Mouse (Mus musculus) cerebellum, postnatal 25 days (tissue): ENCODE data around the gene Eef1akmt4.
A peak's percentile ranks its signal among the peaks of the same experiment; 100 is the strongest.

ENCODE experiments used
- DNase-seq, 2 experiments: peaks; one replicate each; pipeline ENCODE4 v3.0.0; 2021; ENCODE audit warnings: mixed read lengths in 2 of 2

Gene Eef1akmt4

GRCm38 (mm10) chr16:20611357-20612227, at the start of gene Eef1akmt4, which contains the start of the genes Gm49333 and Alg3:
Eef1akmt4 (plus strand) TSS chr16:20611593.
Gm49333 (plus strand) TSS chr16:20611610.
Alg3 (minus strand) TSS chr16:20611735.
- peak; percentile 80 to 84 for DNase-seq

DNA sequence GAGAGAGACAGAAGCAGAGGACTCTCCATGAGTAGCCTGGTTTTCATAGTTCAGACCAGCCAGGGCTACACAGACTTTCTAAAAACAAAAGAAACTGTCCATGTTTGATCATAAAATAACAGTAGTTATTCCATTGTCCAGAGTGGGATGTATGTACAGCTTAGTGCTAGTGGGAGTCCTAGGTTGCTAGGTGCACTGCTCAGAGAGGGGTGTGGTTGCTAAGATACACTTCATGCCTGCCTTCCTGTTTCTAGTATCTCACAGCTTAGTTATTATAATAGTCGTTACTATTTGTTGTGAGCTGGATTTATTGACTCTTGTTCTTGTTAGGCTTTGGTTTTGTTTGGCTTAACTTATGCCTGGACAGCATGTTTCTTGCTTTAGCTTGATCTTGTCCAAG, 46.3 kb upstream of the Eef1akmt4 start:
- DNase-seq: no peak

DNA sequence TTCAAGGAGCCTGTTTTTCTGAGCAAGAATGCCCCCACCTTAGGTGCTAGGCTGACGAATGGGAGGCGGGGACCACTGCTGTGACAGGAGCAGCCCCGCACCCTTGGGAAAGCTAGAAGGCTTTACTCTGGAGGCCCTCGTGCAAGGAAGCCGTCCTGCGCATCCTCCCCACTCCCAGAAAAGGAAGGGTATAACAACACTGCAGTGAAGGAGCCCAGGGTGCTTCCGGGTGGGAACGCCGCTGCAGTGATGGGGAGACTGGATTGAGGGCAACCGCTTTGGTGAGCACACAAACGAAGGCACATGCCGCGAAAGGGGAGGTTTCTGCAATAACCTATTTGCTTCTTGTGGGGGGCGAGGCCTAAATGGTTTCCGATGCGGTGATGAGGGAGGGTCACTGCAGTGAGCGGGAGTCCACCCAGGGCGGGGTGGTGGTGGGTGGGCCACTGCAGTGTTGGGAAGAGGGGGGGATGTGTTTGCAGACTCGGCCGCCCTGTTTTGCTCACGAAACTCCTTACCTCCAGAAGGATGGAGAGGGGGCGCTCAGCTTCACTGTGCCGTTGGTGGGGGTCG, 21.9 kb upstream of the Eef1akmt4 start, which contains the start of gene Vwa5b2:
Vwa5b2 (plus strand) TSS at position 106 of the 573 bp plus-strand sequence.
- peak; percentile 35 to 38 for DNase-seq

DNA sequence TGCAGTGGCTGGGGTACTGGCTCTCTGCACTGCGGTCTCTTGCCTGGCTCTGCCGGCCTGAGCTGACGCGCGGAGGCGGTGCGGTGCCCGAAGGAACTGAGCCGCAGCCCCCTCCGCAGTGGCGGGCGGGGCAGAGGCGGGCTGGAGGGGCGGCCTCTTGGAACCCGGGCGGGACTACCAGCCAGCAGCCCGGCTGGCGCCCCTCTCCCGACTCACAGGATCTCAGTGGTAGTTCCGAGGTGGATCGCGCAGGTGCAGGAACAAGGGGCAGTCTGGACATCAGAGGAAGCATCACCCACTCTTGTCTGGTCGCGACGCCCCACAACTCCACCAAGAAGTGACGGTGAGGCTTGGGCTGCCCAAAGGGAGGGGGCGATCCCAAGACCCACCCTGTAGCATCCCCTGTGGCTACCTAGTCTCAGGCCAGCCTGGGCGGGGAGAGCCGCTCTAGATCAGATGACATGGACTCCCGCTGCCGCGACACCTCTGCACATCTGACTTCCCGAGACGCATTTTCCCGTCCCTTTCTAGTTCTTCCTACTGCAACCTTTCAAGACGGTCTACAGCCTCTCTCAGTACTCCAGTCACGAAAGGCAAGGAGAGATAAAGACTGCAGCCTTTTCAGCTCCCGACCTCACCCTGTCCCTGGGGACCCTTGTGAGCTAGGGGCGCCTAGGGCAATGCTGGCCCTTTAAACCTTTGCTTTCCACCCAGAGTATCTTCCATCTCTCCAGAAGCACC, 21.3 kb upstream of the Eef1akmt4 start:
- DNase-seq: peak; percentile 65 to 75

DNA sequence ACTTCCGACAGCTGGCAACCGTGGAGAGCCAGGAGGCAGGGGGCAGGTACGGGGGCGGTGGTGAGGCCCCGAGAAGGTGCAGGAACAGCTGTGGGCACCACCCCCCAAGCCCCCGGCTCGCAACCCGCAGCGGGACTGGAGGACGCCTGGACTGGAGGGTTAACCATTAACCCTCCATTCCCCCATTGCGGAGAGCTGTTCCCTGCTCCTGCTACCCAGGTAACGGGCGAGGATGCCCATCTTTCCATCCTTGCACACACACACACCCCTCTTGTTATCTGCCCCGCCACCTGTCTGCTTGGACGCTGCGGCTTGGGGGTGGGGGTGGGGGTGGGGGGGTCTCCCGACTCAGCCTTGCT, 20.7 kb upstream of the Eef1akmt4 start:
- DNase-seq: no peak

DNA sequence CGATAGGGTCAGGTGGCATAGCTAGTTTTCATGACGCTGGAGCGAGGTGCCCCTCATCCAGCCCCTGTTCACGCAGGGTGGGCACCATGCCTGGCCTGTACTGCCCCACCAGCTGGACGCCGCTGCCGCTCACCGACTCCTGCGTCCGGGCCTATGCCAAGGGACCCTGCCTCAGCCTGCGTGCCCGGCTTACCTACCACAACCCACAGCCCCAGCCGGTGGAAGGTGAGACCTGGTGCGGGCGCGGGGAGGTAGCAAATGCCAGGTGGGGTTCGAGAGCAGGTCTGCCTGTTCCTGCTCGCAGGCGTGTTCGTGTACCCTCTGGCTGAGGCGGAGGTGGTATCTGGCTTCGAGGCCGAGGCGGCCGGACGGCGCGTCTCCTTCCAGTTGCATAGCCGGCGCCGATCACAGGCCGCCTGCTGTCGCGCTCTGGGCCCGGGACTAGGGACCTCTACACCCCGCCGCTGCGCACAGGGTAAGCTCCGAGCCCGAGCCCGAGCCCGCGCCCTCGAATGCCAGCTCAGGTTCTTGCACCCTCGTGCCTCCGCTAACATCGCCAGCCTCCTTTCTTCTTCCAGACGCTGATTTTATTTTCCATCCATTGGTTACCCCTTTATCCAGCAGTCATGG, 20.2 kb upstream of the Eef1akmt4 start:
- DNase-seq: peak; percentile 12 to 15

GRCm38 (mm10) chr16:20595060-20595673, 16.2 kb upstream of the Eef1akmt4 start:
- DNase-seq: no peak

- DNase-seq: no peak
These were observed 15.7 kb upstream of the Eef1akmt4 start for GRCm38 (mm10) chr16:20595737-20596136.

DNA sequence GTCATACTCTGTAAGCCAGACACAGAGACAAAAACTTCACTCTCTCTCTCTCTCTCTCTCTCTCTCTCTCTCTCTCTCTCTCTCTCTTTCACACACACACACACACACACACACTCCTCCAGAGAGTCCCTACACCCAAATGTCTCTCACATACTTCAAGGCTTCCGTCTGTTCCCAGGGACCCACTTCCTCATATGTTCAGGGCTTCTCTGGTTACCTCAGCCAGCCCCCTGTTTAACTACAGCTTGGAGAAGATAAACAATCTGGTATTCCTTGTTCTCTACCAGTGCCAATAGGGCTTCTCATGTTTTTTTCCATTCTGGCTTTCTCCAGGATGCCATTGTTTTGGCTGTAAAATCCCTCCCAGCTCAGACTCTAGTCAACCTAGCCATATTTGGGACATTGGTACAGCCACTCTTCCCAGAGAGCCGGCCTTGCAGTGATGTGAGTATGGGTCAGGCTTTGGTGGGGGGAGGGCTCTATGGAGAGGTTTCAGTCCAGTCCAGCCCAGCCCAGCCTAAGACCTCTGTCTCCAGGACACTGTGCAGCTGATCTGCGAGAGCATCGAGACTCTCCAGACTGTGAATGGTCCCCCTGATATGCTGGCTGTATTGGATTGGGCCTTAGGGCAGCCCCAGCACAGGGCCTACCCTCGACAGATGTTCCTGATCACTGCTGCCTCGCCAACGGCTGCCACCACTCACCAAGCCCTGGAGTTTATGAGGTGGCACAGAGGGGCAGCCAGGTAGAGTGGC, 14.5 kb upstream of the Eef1akmt4 start:
- no peak for DNase-seq

GRCm38 (mm10) chr16:20600511-20600910, 10.9 kb upstream of the Eef1akmt4 start:
- DNase-seq: no peak

GRCm38 (mm10) chr16:20604705-20605104, 6.7 kb upstream of the Eef1akmt4 start:
- no peak for DNase-seq

DNA sequence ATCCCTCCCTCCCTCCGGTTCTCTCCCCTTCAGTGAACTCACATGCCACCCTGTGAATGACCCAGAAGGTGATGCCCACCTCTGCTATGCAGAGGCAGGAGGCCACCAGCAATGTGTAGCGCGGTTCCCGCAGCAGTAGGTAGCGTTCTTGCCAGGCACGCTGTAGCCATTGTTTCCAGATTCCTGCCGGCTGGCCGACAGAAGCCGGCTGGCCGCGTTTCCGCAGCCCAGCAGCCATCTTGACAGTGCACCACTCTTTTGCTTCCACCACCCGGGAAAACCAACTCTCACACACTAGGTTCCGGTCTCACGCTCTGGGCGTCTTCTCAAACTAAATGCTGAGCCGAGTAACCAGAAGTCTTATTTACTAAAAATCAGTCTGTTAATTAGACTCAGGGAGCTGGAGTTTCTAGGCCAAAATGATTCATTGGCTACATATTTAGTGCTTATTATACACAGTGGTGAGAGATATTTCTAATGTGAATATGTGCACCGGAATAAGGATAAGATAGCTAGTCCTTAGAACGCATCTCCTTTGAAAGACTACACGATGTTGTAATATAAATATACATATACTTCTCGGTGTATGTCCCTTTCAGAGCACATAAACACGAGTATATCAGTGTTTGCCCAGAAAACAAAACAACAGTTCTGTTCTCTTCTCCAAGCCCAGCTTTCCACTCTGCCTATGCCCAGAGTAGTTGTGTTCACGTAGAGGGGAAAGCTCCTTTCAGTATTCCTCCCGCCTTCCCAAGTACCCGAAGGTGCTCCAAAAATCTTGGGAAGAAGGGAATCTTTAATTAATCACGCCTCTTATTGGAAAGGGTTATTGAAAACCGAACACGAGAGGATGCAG, 664 bp upstream of the Eef1akmt4 start:
- DNase-seq: peak; percentile 83 to 84

- peak; percentile 48 to 49 for DNase-seq
These were observed 8.4 kb downstream of the Eef1akmt4 start for GRCm38 (mm10) chr16:20619541-20620398.

- no peak for DNase-seq
These were observed 9.0 kb downstream of the Eef1akmt4 start for GRCm38 (mm10) chr16:20620399-20620735.

- DNase-seq: no peak
These were observed 9.4 kb downstream of the Eef1akmt4 start for GRCm38 (mm10) chr16:20620751-20621190.

DNA sequence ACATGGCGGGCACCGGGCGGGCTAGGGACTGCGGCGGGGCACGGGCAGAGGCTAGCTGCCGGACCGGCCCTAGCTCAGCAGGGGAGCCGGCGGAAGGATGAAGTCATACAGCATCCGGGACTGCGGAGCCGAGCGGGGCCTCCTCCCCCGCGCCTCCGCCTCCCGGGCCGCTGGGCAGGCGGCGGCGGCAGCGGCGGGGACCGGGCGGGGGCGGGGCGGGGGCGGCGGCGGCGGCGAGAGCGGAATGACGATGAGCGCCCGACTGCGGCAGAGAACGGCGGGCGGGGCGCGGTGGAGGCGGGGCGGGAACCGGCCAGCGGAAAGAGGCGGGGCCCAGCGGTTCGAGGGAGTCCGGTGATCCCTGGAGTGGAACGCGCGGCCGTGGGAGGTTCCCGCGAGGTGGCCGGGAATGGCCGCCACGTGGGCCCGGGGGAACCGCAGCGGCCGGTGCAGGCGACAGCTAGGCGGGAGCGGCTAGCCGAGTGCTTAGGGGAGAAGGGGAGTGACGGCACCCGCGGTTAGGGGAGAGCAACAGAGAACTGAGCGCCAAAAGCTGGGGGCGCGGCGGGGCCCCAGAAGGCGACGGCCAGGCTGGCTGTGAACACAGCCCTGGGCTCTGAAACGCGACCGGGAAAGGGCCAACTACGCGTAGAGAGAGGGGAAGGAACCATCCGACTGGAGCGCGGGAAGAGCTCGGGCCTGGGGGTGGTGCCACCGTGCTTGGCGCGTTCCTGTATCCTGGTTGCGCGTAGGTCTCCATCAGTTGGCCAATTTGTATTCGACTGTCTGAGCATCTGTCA, 10.0 kb downstream of the Eef1akmt4 start, which contains the start of gene Camk2n2:
Camk2n2 (minus strand) TSS at position 97 of the 800 bp plus-strand sequence.
- peak; percentile 86 to 92 for DNase-seq

DNA sequence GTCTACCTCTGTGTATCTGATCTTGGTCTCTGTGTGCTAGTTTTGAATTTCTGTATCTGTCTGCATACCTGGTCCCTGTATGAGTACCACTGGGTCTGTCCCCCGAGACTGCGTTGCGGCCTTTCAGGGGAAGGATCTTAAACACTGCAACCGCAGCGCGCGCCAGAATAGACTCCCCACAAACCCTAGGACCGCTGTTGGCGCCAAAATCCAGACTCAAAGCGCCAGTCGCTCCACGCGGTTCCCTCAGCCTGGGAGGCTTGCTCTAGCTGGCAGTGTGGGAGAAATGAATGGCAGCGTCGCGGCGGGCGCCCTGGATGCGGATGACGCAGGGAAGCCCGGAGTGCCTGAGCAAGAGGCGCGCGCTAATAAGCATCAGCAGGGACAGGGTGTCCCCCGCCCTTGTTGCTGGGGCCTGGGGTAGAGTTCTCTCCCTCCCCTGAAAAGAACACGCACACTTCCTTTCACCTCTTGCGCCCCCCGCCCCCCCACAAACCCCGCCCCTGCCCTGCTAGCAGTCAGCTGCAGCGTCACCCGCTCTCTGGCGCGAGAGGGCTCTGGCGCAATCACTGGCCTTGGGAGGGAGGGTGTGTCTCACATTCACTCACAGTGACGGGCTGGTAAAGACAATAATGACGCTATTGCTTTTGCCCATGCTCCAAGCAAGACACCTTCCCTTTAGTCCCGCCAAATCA, 10.7 kb downstream of the Eef1akmt4 start:
- peak; percentile 76 to 82 for DNase-seq

GRCm38 (mm10) chr16:20623211-20623610, 11.8 kb downstream of the Eef1akmt4 start:
- DNase-seq: no peak
